Mouse (Mus musculus): Measurements from ENCODE around the gene Nmt1. TPM values are rescaled to one million over a fixed set of nuclear protein-coding genes. Genes with fewer than 3 reads are reported as not detected.

Gene Nmt1
- polyA plus RNA-seq, 1 experiment from 2014 or later = 69.8 TPM

GRCm38 (mm10) chr11:102992940-102993339 lies 35.0 kb upstream of the Nmt1 start:
- no peak for ATAC-seq (ENCODE audit: insufficient number of reproducible peaks, low FRiP score, low TSS enrichment, low read depth)
- DNase-seq (ENCODE audit: low spot score) = peak; percentile 87
- H3K27ac ChIP-seq (replicated peaks; ENCODE audit: low read depth, low read length) = no peak overlapping the region
- no peaks in the 10 kb centered on the region for H3K9me3 ChIP-seq (ENCODE audit: control insufficient read depth, low read length)
- peaks cover 13% of the 10 kb centered on the region for H3K4me1 ChIP-seq (ENCODE audit: control insufficient read depth, insufficient read depth, low read length)
- no peak overlapping the region for H3K4me3 ChIP-seq (ENCODE audit: low read depth, low read length)
- no peak overlapping the region for H3K4me2 ChIP-seq (ENCODE audit: low read depth, severe bottlenecking)
- H3K9ac ChIP-seq (ENCODE audit: low read length) = no peak overlapping the region
- WGBS = 8% methylated on average over 5 of the region's 5 CpGs
- peaks cover 22% of the 10 kb centered on the region for H3K36me3 ChIP-seq (ENCODE audit: control insufficient read depth, insufficient read depth, low read length)
- peaks cover 33% of the 10 kb centered on the region for H3K27me3 ChIP-seq (ENCODE audit: control insufficient read depth, insufficient read depth, low read length)

- Histone ChIP-seq H3K27ac (replicated peaks; ENCODE audit: low read depth, low read length) (no peak overlapping the region), H3K27me3 (ENCODE audit: control insufficient read depth, insufficient read depth, low read length) (peaks cover 29% of the 10 kb centered on the region), H3K4me2 (ENCODE audit: low read depth, severe bottlenecking) (no peak overlapping the region), H3K9me3 (ENCODE audit: control insufficient read depth, low read length) (no peaks in the 10 kb centered on the region), H3K4me3 (ENCODE audit: low read depth, low read length) (no peak overlapping the region), H3K36me3 (ENCODE audit: control insufficient read depth, insufficient read depth, low read length) (peaks cover 25% of the 10 kb centered on the region), H3K9ac (ENCODE audit: low read length) (no peak overlapping the region), H3K4me1 (ENCODE audit: control insufficient read depth, insufficient read depth, low read length) (peaks cover 13% of the 10 kb centered on the region)
- 55% methylated on average over 17 of the region's 17 CpGs for WGBS
- ATAC-seq (ENCODE audit: insufficient number of reproducible peaks, low FRiP score, low TSS enrichment, low read depth) (no peak; the same call in 1 of the 2 replicates), DNase-seq (ENCODE audit: low spot score) (peak; percentile 32)
Measured at GRCm38 (mm10) chr11:102993420-102994029, 34.5 kb upstream of the Nmt1 start.

DNA sequence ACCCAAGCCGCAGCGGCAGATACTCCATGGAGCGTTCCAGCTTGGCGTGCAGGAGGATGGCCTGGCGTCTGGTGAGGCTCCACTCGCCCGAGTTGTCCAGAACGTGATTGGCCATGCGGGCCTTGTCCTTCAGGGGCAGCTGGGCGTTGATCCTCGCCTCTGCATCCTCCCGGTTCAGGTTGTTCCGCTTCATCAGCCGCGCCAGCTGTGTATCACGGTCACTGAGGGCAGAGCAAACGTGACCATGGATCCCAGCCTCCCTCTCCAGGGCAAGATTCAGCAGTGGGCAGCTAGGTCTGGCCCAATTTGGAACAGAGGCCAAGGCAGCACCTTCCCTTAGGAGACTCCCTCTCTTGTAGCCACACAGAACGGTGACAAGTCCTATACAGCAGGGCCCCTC lies 33.0 kb upstream of the Nmt1 start:
- H3K4me3 ChIP-seq (ENCODE audit: low read depth, low read length) = no peak overlapping the region
- peaks cover 13% of the 10 kb centered on the region for H3K4me1 ChIP-seq (ENCODE audit: control insufficient read depth, insufficient read depth, low read length)
- H3K9ac ChIP-seq (ENCODE audit: low read length) = no peak overlapping the region
- no peak overlapping the region for H3K4me2 ChIP-seq (ENCODE audit: low read depth, severe bottlenecking)
- WGBS = 94% methylated on average over 18 of the region's 18 CpGs
- H3K36me3 ChIP-seq (ENCODE audit: control insufficient read depth, insufficient read depth, low read length) = peaks cover 31% of the 10 kb centered on the region
- H3K27ac ChIP-seq (replicated peaks; ENCODE audit: low read depth, low read length) = no peak overlapping the region
- no peak for ATAC-seq (ENCODE audit: insufficient number of reproducible peaks, low FRiP score, low TSS enrichment, low read depth)
- peaks cover 18% of the 10 kb centered on the region for H3K27me3 ChIP-seq (ENCODE audit: control insufficient read depth, insufficient read depth, low read length)
- no peak for DNase-seq (ENCODE audit: low spot score)
- no peaks in the 10 kb centered on the region for H3K9me3 ChIP-seq (ENCODE audit: control insufficient read depth, low read length)

DNA sequence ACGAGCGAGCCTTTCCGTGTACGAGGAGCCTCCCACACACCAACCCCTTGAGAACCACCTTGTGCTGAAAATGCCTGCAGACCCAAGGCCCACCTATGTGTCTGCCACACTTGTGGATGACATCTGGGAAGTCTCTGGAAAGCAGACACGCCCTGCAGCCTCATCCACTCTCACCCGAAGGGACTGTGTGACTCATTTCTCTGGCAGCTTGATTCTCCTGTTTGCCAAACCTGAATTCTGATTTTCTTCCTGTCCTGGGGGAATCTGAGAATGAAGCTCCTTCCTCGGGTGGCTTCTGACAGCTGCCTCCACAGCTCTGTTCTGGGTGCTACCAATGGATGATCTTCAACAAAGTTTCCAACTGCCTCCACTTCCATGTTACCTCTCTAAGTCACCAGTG lies 31.6 kb upstream of the Nmt1 start:
- DNase-seq (ENCODE audit: low spot score) (no peak), ATAC-seq (ENCODE audit: insufficient number of reproducible peaks, low FRiP score, low TSS enrichment, low read depth) (no peak)
- H3K4me2 ChIP-seq (ENCODE audit: low read depth, severe bottlenecking) = no peak overlapping the region
- no peak overlapping the region for H3K27ac ChIP-seq (replicated peaks; ENCODE audit: low read depth, low read length)
- H3K4me3 ChIP-seq (ENCODE audit: low read depth, low read length) = no peak overlapping the region
- H3K9ac ChIP-seq (ENCODE audit: low read length) = no peak overlapping the region
- no peaks in the 10 kb centered on the region for H3K9me3 ChIP-seq (ENCODE audit: control insufficient read depth, low read length)
- peaks cover 10% of the 10 kb centered on the region for H3K4me1 ChIP-seq (ENCODE audit: control insufficient read depth, insufficient read depth, low read length)
- WGBS = 89% methylated on average over 7 of the region's 7 CpGs
- H3K27me3 ChIP-seq (ENCODE audit: control insufficient read depth, insufficient read depth, low read length) = peaks cover 10% of the 10 kb centered on the region
- H3K36me3 ChIP-seq (ENCODE audit: control insufficient read depth, insufficient read depth, low read length) = peaks cover 34% of the 10 kb centered on the region

GRCm38 (mm10) chr11:102996991-102997770 lies 30.8 kb upstream of the Nmt1 start:
- DNase-seq (ENCODE audit: low spot score) = no peak
- Histone ChIP-seq H3K4me1 (ENCODE audit: control insufficient read depth, insufficient read depth, low read length) (peaks cover 3% of the 10 kb centered on the region; the same call in 1 of the 2 replicates), H3K9me3 (ENCODE audit: control insufficient read depth, low read length) (no peaks in the 10 kb centered on the region), H3K36me3 (ENCODE audit: control insufficient read depth, insufficient read depth, low read length) (peaks cover 34% of the 10 kb centered on the region), H3K4me3 (ENCODE audit: low read depth, low read length) (no peak overlapping the region), H3K27me3 (ENCODE audit: control insufficient read depth, insufficient read depth, low read length) (peaks cover 2% of the 10 kb centered on the region; the same call in 1 of the 2 replicates), H3K9ac (ENCODE audit: low read length) (no peak overlapping the region), H3K4me2 (ENCODE audit: low read depth, severe bottlenecking) (no peak overlapping the region), H3K27ac (replicated peaks; ENCODE audit: low read depth, low read length) (no peak overlapping the region)
- ATAC-seq (ENCODE audit: insufficient number of reproducible peaks, low FRiP score, low TSS enrichment, low read depth) = no peak
- 94% methylated on average over 12 of the region's 12 CpGs for WGBS

GRCm38 (mm10) chr11:102998254-102998576 lies 29.8 kb upstream of the Nmt1 start:
- Histone ChIP-seq H3K4me1 (ENCODE audit: control insufficient read depth, insufficient read depth, low read length) (0 out of 2 replicates have a peak, but pooled peaks cover 3% of the 10 kb centered on the region), H3K27me3 (ENCODE audit: control insufficient read depth, insufficient read depth, low read length) (no peaks in the 10 kb centered on the region), H3K9me3 (ENCODE audit: control insufficient read depth, low read length) (no peaks in the 10 kb centered on the region), H3K27ac (replicated peaks; ENCODE audit: low read depth, low read length) (no peak overlapping the region), H3K4me2 (ENCODE audit: low read depth, severe bottlenecking) (no peak overlapping the region), H3K4me3 (ENCODE audit: low read depth, low read length) (no peak overlapping the region), H3K9ac (ENCODE audit: low read length) (no peak overlapping the region), H3K36me3 (ENCODE audit: control insufficient read depth, insufficient read depth, low read length) (peaks cover 35% of the 10 kb centered on the region)
- DNase-seq (ENCODE audit: low spot score) = no peak
- 85% methylated on average over 7 of the region's 7 CpGs for WGBS
- no peak for ATAC-seq (ENCODE audit: insufficient number of reproducible peaks, low FRiP score, low TSS enrichment, low read depth)

DNA sequence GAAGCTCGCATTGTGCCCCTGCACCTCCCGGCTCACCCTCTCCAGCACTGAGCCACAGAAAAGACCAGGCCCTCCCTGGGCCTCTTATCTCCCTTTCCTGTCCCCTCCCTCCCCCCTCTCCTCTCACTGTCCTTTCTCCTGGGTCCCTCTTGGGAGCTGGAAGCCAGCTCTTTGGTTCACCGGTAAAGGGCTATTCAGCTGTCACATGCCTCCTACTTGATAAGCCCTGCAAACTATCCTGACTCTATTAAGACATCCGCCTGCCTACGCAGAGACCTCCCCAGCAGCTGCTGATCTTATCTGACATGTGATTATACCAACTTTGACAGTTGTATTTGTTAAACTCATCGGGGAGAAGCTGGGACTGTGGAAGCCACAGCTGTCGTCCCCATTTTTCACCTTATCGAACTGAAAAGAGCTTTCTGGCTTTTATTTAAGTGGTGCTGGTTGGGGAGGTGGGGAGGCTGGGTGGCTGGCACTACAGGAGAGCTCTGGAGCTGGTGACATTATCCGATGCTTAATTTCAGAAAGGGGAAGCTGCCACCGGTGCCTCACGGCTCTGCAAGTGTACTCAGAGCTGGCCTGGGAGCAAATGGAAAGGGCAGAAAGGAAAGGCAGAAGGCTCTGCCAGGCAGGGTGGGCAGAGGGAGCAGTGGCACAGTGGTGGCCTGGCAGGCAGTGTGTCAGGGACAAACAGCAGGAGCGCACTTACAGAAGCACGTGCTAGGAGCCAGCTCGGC lies 29.2 kb upstream of the Nmt1 start:
- Histone ChIP-seq H3K4me1 (ENCODE audit: control insufficient read depth, insufficient read depth, low read length) (0 out of 2 replicates have a peak, but pooled peaks cover 3% of the 10 kb centered on the region), H3K36me3 (ENCODE audit: control insufficient read depth, insufficient read depth, low read length) (peaks cover 37% of the 10 kb centered on the region), H3K4me3 (ENCODE audit: low read depth, low read length) (no peak overlapping the region), H3K27ac (replicated peaks; ENCODE audit: low read depth, low read length) (no peak overlapping the region), H3K27me3 (ENCODE audit: control insufficient read depth, insufficient read depth, low read length) (no peaks in the 10 kb centered on the region), H3K9ac (ENCODE audit: low read length) (no peak overlapping the region), H3K9me3 (ENCODE audit: control insufficient read depth, low read length) (no peaks in the 10 kb centered on the region), H3K4me2 (ENCODE audit: low read depth, severe bottlenecking) (no peak overlapping the region)
- 83% methylated on average over 14 of the region's 14 CpGs for WGBS
- ATAC-seq (ENCODE audit: insufficient number of reproducible peaks, low FRiP score, low TSS enrichment, low read depth) (no peak), DNase-seq (ENCODE audit: low spot score) (no peak)

- Histone ChIP-seq H3K27me3 (ENCODE audit: control insufficient read depth, insufficient read depth, low read length) (no peaks in the 10 kb centered on the region), H3K9me3 (ENCODE audit: control insufficient read depth, low read length) (no peaks in the 10 kb centered on the region), H3K4me3 (ENCODE audit: low read depth, low read length) (no peak overlapping the region), H3K4me1 (ENCODE audit: control insufficient read depth, insufficient read depth, low read length) (0 out of 2 replicates have a peak, but pooled peaks cover 3% of the 10 kb centered on the region), H3K9ac (ENCODE audit: low read length) (no peak overlapping the region), H3K4me2 (ENCODE audit: low read depth, severe bottlenecking) (no peak overlapping the region), H3K36me3 (ENCODE audit: control insufficient read depth, insufficient read depth, low read length) (peaks cover 37% of the 10 kb centered on the region), H3K27ac (replicated peaks; ENCODE audit: low read depth, low read length) (no peak overlapping the region)
- DNase-seq (ENCODE audit: low spot score) (no peak), ATAC-seq (ENCODE audit: insufficient number of reproducible peaks, low FRiP score, low TSS enrichment, low read depth) (no peak)
- 89% methylated on average over 14 of the region's 14 CpGs for WGBS
Measured at GRCm38 (mm10) chr11:102999317-102999970, 28.5 kb upstream of the Nmt1 start.

Measured in limb, embryonic 11.5 days (tissue).